Mouse (Mus musculus) testis, adult 2 months (tissue): ENCODE measurements around the gene Adh4. TPM values are rescaled to one million over a fixed set of nuclear protein-coding genes. Genes with fewer than 3 reads are reported as not detected.
A peak's percentile ranks its signal among the peaks of the same experiment; 100 is the strongest.
"Not testable (repeated sequence)": the region's sequence is repeated elsewhere in the genome, so short reads cannot be mapped to it uniquely, and the experiment has no call there.

ENCODE experiments used
- H3K27ac ChIP-seq: fragments of 200-500 bp; 2 replicates; pipeline ENCODE4 v1.5.1; 2012; ENCODE audit warnings: low read depth, low read length; ENCODE audit not compliant: control insufficient read depth, insufficient read depth
- H3K27me3 ChIP-seq: fragments of 200-500 bp; 2 replicates; pipeline ENCODE4 v1.6.1; 2012; ENCODE audit warnings: mild to moderate bottlenecking, low read length, moderate library complexity; ENCODE audit not compliant: control insufficient read depth, insufficient read depth
- H3K36me3 ChIP-seq: fragments of 200-500 bp; 2 replicates; pipeline ENCODE4 v1.6.1; 2012; ENCODE audit warnings: mild to moderate bottlenecking, low read length; ENCODE audit not compliant: control insufficient read depth, insufficient read depth
- H3K4me1 ChIP-seq: fragments of 200-500 bp; 2 replicates; pipeline ENCODE4 v1.6.1; 2012; ENCODE audit warnings: low read length; ENCODE audit not compliant: control insufficient read depth, insufficient read depth
- H3K4me3 ChIP-seq: fragments of 200-500 bp; 2 replicates; pipeline ENCODE4 v1.5.1; 2012; ENCODE audit warnings: low read depth, mild to moderate bottlenecking, low read length, moderate library complexity, mixed read lengths; ENCODE audit not compliant: control insufficient read depth
- CTCF ChIP-seq: fragments of 200-500 bp; IDR thresholded peaks from 2 replicates; pipeline ENCODE4 v1.5.1; 2012; ENCODE audit warnings: low read depth, mild to moderate bottlenecking, inconsistent platforms, low read length, moderate library complexity; ENCODE audit not compliant: control insufficient read depth, insufficient read depth, insufficient replicate concordance
- POLR2A ChIP-seq: fragments of 200-500 bp; IDR thresholded peaks from 2 replicates; pipeline ENCODE4 v1.6.1; 2012; ENCODE audit warnings: low read depth, mild to moderate bottlenecking, inconsistent platforms, low read length, moderate library complexity; ENCODE audit not compliant: control insufficient read depth
- polyA plus RNA-seq: library from polyadenylated mRNA; depleted of rRNA; stranded (reverse); fragments of >200 nt; gene quantifications from 2 replicates; pipeline ENCODE4 v1.2.3, GENCODE M21; 2012; rRNA removed

Gene Adh4
- polyA plus RNA-seq, 1 experiment, result 9.8 TPM

DNA sequence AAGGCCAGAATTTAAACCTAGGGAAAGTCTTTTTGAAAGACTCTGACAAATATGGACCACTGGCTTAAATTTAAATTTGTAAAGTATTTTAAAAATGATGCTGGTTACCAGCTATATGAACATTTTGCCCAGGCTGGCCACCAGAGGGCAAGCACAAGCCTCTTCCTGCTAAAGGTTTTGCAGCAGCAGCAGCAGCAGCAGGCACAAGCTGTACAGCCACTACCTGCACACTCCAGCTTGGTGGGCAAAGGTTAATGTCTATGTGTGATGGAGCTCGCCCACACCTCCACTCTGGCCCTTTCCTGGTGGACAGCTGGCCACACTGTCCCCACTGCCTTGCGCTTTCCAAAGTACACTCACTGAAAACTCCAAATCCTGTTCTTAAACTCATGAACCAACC is 47.9 kb downstream of the Adh4 start:
- H3K27me3 ChIP-seq, result no peaks in the 10 kb centered on the region
- peaks cover 6% of the 10 kb centered on the region for H3K36me3 ChIP-seq
- no peak overlapping the region for H3K4me3 ChIP-seq
- H3K4me1 ChIP-seq, result no peaks in the 10 kb centered on the region
- TF ChIP-seq CTCF (peak; percentile 34; the same call in 1 of the 2 replicates), POLR2A (no peak)
- no peak overlapping the region for H3K27ac ChIP-seq

DNA sequence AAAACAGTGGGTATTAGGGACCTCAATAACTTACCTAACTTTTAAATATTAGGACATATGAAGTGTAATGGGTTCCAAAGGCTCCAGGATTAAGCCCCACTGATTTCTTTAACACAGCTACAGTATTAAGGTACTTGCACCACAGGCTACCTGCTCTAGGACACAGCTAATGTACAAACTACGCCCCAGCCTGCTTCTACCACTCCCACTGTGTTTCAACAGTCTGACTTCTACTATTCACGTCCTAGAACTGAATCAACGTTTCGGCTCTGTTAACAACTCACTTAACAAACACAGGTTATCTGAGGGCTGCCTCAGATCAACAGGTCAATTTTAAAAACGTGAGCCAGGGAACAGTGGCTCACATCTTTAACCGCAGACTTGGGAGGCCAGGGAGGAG is 48.5 kb downstream of the Adh4 start:
- Histone ChIP-seq H3K36me3 (peaks cover 7% of the 10 kb centered on the region), H3K4me3 (no peak overlapping the region), H3K4me1 (no peaks in the 10 kb centered on the region), H3K27ac (no peak overlapping the region), H3K27me3 (no peaks in the 10 kb centered on the region)
- no peak for TF ChIP-seq POLR2A
- TF ChIP-seq CTCF, result no peak

DNA sequence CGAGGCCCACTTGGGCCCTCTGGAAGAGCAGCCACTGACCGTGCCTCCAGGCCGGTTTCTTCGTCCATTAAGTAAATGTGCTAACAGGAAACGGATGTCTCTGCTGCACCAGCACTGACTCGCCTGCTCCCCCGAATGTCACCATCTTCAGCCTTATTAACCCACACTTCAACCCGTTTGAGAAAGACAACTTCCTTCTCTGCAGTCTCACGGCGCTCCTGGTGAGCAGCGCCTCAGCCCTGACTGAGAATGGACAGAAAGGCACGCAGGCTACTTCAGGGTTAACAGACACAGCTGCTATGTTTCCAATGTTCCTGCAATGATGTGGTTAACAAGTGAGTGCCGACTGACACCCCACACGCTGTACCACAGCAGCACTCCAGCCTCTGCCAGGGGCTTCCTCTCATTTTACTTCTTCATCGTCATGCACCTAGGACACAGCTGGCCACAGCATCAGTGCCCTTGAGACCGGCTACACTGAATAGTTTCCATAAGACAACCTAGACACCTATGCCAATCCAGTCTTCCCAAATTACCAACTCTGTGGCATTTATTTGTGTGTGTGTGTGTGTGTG is 49.4 kb downstream of the Adh4 start:
- H3K36me3 ChIP-seq, result peaks cover 7% of the 10 kb centered on the region
- TF ChIP-seq CTCF (no peak), POLR2A (no peak)
- H3K4me3 ChIP-seq, result no peak overlapping the region
- H3K4me1 ChIP-seq, result no peaks in the 10 kb centered on the region
- H3K27ac ChIP-seq, result no peak overlapping the region
- H3K27me3 ChIP-seq, result no peaks in the 10 kb centered on the region

DNA sequence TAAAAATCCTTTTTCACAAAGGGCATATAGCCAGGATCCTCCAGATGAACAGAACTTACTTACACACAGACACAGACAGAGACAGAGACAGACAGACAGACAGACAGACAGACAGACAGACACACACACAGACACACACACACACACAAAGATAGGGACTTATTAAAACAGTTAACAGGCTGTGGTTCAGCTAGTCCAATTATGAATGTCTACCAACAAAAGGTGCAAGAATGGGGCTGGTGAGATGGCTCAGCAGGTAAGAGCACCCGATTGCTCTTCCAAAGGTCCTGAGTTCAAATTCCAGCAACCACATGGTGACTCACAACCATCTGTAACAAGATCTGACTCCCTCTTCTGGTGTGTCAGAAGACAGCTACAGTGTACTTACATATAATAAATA is 51.4 kb downstream of the Adh4 start:
- H3K27me3 ChIP-seq, H3K4me1 ChIP-seq, H3K4me3 ChIP-seq, H3K36me3 ChIP-seq, H3K27ac ChIP-seq: not testable (repeated sequence)

DNA sequence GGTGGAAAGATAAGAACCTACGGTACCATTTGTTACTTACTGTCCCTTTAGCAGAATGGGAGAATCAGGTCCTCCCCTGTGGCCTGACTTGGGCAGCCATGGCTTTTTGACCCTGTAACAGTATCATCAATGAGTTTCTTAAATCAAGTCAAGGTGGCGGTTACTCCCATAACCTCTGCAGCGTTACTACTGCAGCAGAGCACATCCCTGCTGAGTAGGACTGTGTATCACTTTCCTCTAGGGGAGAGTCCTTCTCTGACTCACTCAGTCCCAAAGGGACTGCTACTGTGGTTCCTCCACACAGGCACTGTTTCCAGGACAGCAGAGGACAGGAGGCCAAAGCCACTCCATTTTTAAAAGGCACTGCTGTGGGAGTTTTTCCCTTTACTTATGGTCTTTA is 55.8 kb downstream of the Adh4 start:
- H3K27me3 ChIP-seq, result no peaks in the 10 kb centered on the region
- no peak overlapping the region for H3K27ac ChIP-seq
- no peaks in the 10 kb centered on the region for H3K4me1 ChIP-seq
- no peak overlapping the region for H3K4me3 ChIP-seq
- H3K36me3 ChIP-seq, result peaks cover 2% of the 10 kb centered on the region; the same call in 1 of the 2 replicates
- TF ChIP-seq CTCF (no peak), POLR2A (no peak)

DNA sequence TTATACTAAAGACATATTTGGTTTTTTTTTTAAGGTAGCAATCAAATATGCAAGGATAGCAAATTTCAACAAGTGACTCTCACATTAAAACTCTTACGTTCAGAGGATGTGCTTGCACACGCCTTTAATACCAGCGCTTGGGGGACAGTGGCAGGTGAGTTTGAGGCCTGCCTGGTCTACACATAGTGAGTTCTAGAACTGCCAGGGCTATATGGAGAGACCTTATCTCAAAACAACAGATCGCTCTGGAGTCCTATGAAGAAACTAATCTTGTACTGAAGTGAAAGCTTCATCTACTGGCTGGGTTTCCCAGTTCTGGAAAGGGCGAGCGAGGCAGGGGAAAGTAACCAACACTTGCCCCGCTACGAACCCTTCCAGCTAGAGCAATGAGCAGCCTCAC is 64.2 kb downstream of the Adh4 start:
- Histone ChIP-seq H3K36me3 (peaks cover 1% of the 10 kb centered on the region), H3K4me3 (no peak overlapping the region), H3K27me3 (no peaks in the 10 kb centered on the region), H3K27ac (no peak overlapping the region), H3K4me1 (no peaks in the 10 kb centered on the region)
- TF ChIP-seq POLR2A (no peak), CTCF (no peak)

Other genes starting within 250 kb of the Adh4 start
- gene 4930579F01Rik, start 221.6 kb upstream of the Adh4 start, polyA plus RNA-seq, result 93.6 and 96.6 TPM in 2 replicates
- 4.7 and 4.8 TPM in 2 replicates for gene Adh7, start 197.7 kb upstream of the Adh4 start, polyA plus RNA-seq
- 6.5 and 13.5 TPM in 2 replicates for gene Adh1, start 154.5 kb upstream of the Adh4 start, polyA plus RNA-seq
- gene Adh6a, start 102.2 kb upstream of the Adh4 start, polyA plus RNA-seq, result not detected in 2 replicates
- gene Adh6b, start 73.7 kb upstream of the Adh4 start, polyA plus RNA-seq, result 0.05 and 0.17 TPM in 2 replicates
- 19.2 and 19.3 TPM in 2 replicates for gene Adh5, start 27.6 kb downstream of the Adh4 start, polyA plus RNA-seq
- gene Metap1, start 74.0 kb downstream of the Adh4 start, polyA plus RNA-seq, result 22.7 and 25.7 TPM in 2 replicates
- 181 and 193 TPM in 2 replicates for gene Eif4e, start 110.7 kb downstream of the Adh4 start, polyA plus RNA-seq